Mouse (Mus musculus) neural tube, embryonic 11.5 days (tissue): ENCODE results near the gene Ptprm. TPM values are rescaled to one million over a fixed set of nuclear protein-coding genes. Genes with fewer than 3 reads are reported as not detected.

Experiments used
- ATAC-seq: fragments of 200-750 bp; cut with Nextera tagmentation; 2 replicates; pipeline ENCODE4 v1.8.0; 2017; ENCODE audit warnings: moderate number of reproducible peaks, mild to moderate bottlenecking, moderate TSS enrichment, moderate library complexity; ENCODE audit not compliant: insufficient read depth, low FRiP score, low TSS enrichment
- DNase-seq: peaks from one replicate; pipeline ENCODE4 v3.0.0-alpha.2; 2015; ENCODE audit warnings: low spot score
- H3K27ac ChIP-seq: fragments of 300-500 bp; sonication (generic); 2 replicates; pipeline ENCODE4 v1.5.1; 2014; ENCODE audit warnings: low read depth, mild to moderate bottlenecking, low read length
- H3K27me3 ChIP-seq: fragments of 300-500 bp; sonication (generic); 2 replicates; pipeline ENCODE4 v1.6.1; 2014; ENCODE audit warnings: mild to moderate bottlenecking, low read length, mixed read lengths; ENCODE audit not compliant: control insufficient read depth, insufficient read depth
- H3K36me3 ChIP-seq: fragments of 300-500 bp; sonication (generic); 2 replicates; pipeline ENCODE4 v1.6.1; 2014; ENCODE audit warnings: mild to moderate bottlenecking, low read length, moderate library complexity, mixed read lengths; ENCODE audit not compliant: control insufficient read depth, insufficient read depth
- H3K4me1 ChIP-seq: fragments of 300-500 bp; sonication (generic); 2 replicates; pipeline ENCODE4 v1.6.1; 2014; ENCODE audit warnings: low read length, mixed read lengths; ENCODE audit not compliant: control insufficient read depth, insufficient read depth
- H3K4me2 ChIP-seq: fragments of 300-500 bp; sonication (generic); 2 replicates; pipeline ENCODE4 v1.6.1; 2014; ENCODE audit warnings: low read depth, mild to moderate bottlenecking, moderate library complexity
- H3K4me3 ChIP-seq: fragments of 300-500 bp; sonication (generic); 2 replicates; pipeline ENCODE4 v1.5.1; 2014; ENCODE audit warnings: low read depth, low read length
- H3K9ac ChIP-seq: fragments of 300-500 bp; sonication (generic); 2 replicates; pipeline ENCODE4 v1.6.1; 2014; ENCODE audit warnings: mild to moderate bottlenecking, low read length
- H3K9me3 ChIP-seq: fragments of 300-500 bp; sonication (generic); 2 replicates; pipeline ENCODE4 v1.6.1; 2016; ENCODE audit warnings: low read length; ENCODE audit not compliant: control insufficient read depth
- WGBS: fragments of 180-500 bp; shearing (Covaris S2); extraction: QIAGEN DNeasy Blood & Tissue Kit; methylation state at CpG from one replicate; pipeline ENCODE4 v1.1.7; 2014; 5-methylcytosine and 5-hydroxymethylcytosine counted together
- polyA plus RNA-seq: library from polyadenylated mRNA; unstranded; fragments of >200 nt; fragmentation: Nextera tagmentation; extraction: Ambion mirVana; gene quantifications from 2 replicates; pipeline ENCODE4 v1.2.1, GENCODE M21; 2014

The Ptprm gene
- polyA plus RNA-seq, 1 experiment from 2014 or later, result 12.7 TPM

DNA sequence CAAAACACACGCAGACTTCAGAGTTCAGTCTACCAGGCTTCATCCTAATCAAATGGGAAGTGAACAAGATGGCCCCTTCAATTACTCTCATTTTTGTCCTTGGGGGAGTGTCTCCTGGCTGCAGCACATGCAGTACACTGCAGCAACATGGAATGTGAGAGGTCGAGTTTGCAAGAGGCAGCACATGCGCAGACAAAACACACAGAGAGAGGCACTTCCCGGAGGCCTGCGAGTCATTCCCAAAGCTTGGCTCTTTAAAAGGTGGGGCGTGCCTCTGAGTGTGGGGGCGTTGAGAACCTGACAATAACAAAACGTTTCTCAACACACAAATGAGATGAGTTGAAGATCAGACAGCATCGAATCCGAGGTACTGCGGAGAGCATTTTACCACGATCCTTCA is 215.3 kb downstream of the Ptprm start:
- Histone ChIP-seq H3K9me3 (no peaks in the 10 kb centered on the region), H3K4me3 (no peak overlapping the region), H3K36me3 (no peaks in the 10 kb centered on the region), H3K4me2 (no peak overlapping the region), H3K9ac (no peak overlapping the region), H3K27ac (no peak overlapping the region), H3K4me1 (no peaks in the 10 kb centered on the region), H3K27me3 (no peaks in the 10 kb centered on the region)
- no peak for DNase-seq
- WGBS, result 81% methylated on average over 12 of the region's 12 CpGs
- ATAC-seq, result no peak

- H3K9ac ChIP-seq, result no peak overlapping the region
- no peaks in the 10 kb centered on the region for H3K4me1 ChIP-seq
- no peaks in the 10 kb centered on the region for H3K36me3 ChIP-seq
- no peak overlapping the region for H3K4me3 ChIP-seq
- whole genome bisulfite sequencing, result 76% methylated on average over 7 of the region's 7 CpGs
- H3K4me2 ChIP-seq, result no peak overlapping the region
- no peaks in the 10 kb centered on the region for H3K27me3 ChIP-seq
- H3K27ac ChIP-seq, result no peak overlapping the region
- DNase-seq (no peak), ATAC-seq (no peak)
- no peaks in the 10 kb centered on the region for H3K9me3 ChIP-seq
Observed at GRCm38 (mm10) chr17:67136876-67137275, 217.4 kb downstream of the Ptprm start.

GRCm38 (mm10) chr17:67136421-67136820 is 217.8 kb downstream of the Ptprm start:
- H3K4me3 ChIP-seq, result no peak overlapping the region
- H3K4me2 ChIP-seq, result no peak overlapping the region
- WGBS, result 83% methylated on average over 8 of the region's 8 CpGs
- H3K27me3 ChIP-seq, result no peaks in the 10 kb centered on the region
- no peaks in the 10 kb centered on the region for H3K9me3 ChIP-seq
- no peak overlapping the region for H3K9ac ChIP-seq
- no peak overlapping the region for H3K27ac ChIP-seq
- no peak for ATAC-seq
- DNase-seq, result no peak
- no peaks in the 10 kb centered on the region for H3K36me3 ChIP-seq
- H3K4me1 ChIP-seq, result no peaks in the 10 kb centered on the region

DNA sequence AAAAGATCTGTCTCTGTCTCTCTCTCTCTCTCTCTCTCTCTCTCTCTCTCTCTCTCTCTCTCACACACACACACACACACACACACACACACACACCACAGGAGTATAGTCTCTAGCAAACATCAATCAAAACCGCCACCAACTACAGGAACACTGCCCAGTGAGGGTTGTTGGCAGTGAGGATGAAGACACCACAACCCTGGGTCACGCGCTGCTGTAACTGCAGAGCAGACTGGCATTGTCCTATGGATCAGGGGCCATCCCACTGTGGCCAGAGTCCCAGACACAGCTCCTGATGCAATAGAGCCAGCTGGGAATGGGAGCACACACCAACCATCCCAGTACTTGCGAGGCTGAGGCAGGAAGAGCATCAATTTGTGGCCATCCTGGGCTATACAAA is 220.0 kb downstream of the Ptprm start:
- no peak for ATAC-seq
- WGBS, result 89% methylated on average over 4 of the region's 4 CpGs

GRCm38 (mm10) chr17:67133440-67134103 is 220.7 kb downstream of the Ptprm start:
- DNase-seq (no peak), ATAC-seq (no peak)
- Histone ChIP-seq H3K27ac (no peak overlapping the region), H3K27me3 (no peaks in the 10 kb centered on the region), H3K36me3 (no peaks in the 10 kb centered on the region), H3K9me3 (no peaks in the 10 kb centered on the region), H3K4me2 (no peak overlapping the region), H3K9ac (no peak overlapping the region), H3K4me1 (no peaks in the 10 kb centered on the region), H3K4me3 (no peak overlapping the region)
- WGBS, result 43% methylated on average over 13 of the region's 13 CpGs

More for the DNA sequence above, 220.0 kb downstream of the Ptprm start:
- Histone ChIP-seq H3K4me2 (no peak overlapping the region), H3K9me3 (no peaks in the 10 kb centered on the region), H3K27ac (no peak overlapping the region), H3K9ac (no peak overlapping the region), H3K4me3 (no peak overlapping the region), H3K36me3 (no peaks in the 10 kb centered on the region), H3K4me1 (no peaks in the 10 kb centered on the region), H3K27me3 (no peaks in the 10 kb centered on the region)
- no peak for DNase-seq

DNA sequence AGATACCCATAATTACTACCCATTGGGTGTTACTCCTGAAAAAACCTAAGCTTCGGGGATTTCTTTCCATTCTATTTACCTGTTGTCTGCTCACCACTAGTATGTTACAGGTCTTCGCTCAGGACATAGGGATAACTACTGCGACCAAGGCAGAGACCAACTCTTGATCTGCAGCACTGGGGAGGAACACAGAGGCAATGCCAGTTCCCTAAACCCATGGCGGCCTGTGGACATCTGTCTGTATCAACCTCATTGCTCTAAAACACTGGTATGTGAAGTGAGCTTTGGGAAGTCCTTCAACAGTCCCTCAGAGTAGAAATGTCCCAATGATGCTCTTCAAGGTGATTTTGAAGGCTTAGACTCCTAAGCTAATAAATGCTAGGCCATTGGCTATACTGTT is 221.2 kb downstream of the Ptprm start:
- Histone ChIP-seq H3K27ac (no peak overlapping the region), H3K9me3 (no peaks in the 10 kb centered on the region), H3K4me1 (no peaks in the 10 kb centered on the region), H3K27me3 (no peaks in the 10 kb centered on the region), H3K9ac (no peak overlapping the region), H3K4me3 (no peak overlapping the region), H3K4me2 (no peak overlapping the region), H3K36me3 (no peaks in the 10 kb centered on the region)
- 86% methylated on average over 4 of the region's 4 CpGs for WGBS
- no peak for ATAC-seq
- DNase-seq, result no peak

DNA sequence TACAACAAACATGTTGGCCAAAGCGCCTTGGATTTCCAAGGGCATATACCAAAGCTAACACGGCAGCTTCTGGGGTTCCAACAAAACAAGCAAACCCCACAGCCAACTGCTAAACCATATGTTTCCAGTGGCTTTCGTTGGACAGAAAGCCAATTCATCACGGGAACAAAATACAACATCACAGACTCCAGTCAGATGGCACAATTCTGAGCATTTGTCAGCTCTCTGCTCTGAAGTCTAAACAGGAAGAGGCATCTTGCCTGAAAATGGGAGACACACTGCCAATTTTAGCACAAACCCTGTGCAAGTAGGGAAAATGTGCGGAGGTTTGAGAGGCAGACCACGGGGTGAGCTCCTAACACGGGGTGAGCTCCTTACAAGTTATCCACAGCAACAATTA is 226.7 kb downstream of the Ptprm start:
- Histone ChIP-seq H3K36me3 (no peaks in the 10 kb centered on the region), H3K27me3 (no peaks in the 10 kb centered on the region), H3K9me3 (no peaks in the 10 kb centered on the region), H3K4me2 (no peak overlapping the region), H3K9ac (no peak overlapping the region), H3K4me3 (no peak overlapping the region), H3K27ac (no peak overlapping the region), H3K4me1 (no peaks in the 10 kb centered on the region)
- DNase-seq (no peak), ATAC-seq (no peak)
- 63% methylated on average over 7 of the region's 7 CpGs for WGBS

GRCm38 (mm10) chr17:67125596-67125995 is 228.7 kb downstream of the Ptprm start:
- H3K4me3 ChIP-seq, result no peak overlapping the region
- 75% methylated on average over 4 of the region's 4 CpGs for WGBS
- no peaks in the 10 kb centered on the region for H3K9me3 ChIP-seq
- no peaks in the 10 kb centered on the region for H3K4me1 ChIP-seq
- no peak overlapping the region for H3K27ac ChIP-seq
- no peak overlapping the region for H3K4me2 ChIP-seq
- no peak for DNase-seq
- H3K9ac ChIP-seq, result no peak overlapping the region
- H3K27me3 ChIP-seq, result no peaks in the 10 kb centered on the region
- no peaks in the 10 kb centered on the region for H3K36me3 ChIP-seq
- ATAC-seq, result no peak

DNA sequence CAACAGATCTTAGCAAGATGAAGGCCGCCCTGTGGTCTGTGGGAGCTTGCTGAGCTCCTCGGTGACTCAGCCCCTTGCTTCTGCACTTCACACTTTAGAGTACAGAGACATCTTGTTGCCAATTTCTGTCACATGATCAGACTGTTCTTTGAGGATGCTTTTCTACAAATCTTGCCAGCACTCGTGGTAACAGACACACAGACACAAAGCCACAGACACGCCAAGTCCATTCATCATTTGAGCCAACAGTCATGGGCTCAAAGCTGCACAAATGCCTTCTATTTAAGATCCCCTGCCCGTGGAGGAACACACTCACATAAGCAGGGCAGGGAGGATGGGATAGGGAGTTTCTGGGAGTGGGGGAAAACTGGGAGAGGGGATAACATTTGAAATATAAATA is 230.0 kb downstream of the Ptprm start:
- H3K4me2 ChIP-seq, result no peak overlapping the region
- H3K9ac ChIP-seq, result no peak overlapping the region
- no peak for DNase-seq
- H3K27ac ChIP-seq, result no peak overlapping the region
- no peaks in the 10 kb centered on the region for H3K36me3 ChIP-seq
- no peaks in the 10 kb centered on the region for H3K4me1 ChIP-seq
- 72% methylated on average over 5 of the region's 5 CpGs for WGBS
- ATAC-seq, result no peak
- H3K9me3 ChIP-seq, result no peaks in the 10 kb centered on the region
- H3K27me3 ChIP-seq, result no peaks in the 10 kb centered on the region
- no peak overlapping the region for H3K4me3 ChIP-seq
